Mouse (Mus musculus) megakaryocyte, embryonic 14.5 days (primary cell): ENCODE measurements around the gene Baz1a.

Experiments
- FLI1 ChIP-seq: IDR thresholded peaks from 2 replicates; pipeline ENCODE4 v1.6.1; 2012; ENCODE audit warnings: low read length, inconsistent platforms, mixed read lengths
- GATA1 ChIP-seq: IDR thresholded peaks from 3 replicates; pipeline ENCODE4 v1.6.1; 2012; ENCODE audit warnings: mixed read lengths, low read length, inconsistent platforms, borderline replicate concordance

- no peak for TF ChIP-seq FLI1
- no peak for TF ChIP-seq GATA1
Observed at GRCm38 (mm10) chr12:55058865-55059615, 44.9 kb upstream of the Baz1a start.
